Mouse (Mus musculus): Measurements from ENCODE around the gene Bean1.
"Not testable (repeated sequence)": the region's sequence is repeated elsewhere in the genome, so short reads cannot be mapped to it uniquely, and the experiment has no call there.

Bean1 gene

DNA sequence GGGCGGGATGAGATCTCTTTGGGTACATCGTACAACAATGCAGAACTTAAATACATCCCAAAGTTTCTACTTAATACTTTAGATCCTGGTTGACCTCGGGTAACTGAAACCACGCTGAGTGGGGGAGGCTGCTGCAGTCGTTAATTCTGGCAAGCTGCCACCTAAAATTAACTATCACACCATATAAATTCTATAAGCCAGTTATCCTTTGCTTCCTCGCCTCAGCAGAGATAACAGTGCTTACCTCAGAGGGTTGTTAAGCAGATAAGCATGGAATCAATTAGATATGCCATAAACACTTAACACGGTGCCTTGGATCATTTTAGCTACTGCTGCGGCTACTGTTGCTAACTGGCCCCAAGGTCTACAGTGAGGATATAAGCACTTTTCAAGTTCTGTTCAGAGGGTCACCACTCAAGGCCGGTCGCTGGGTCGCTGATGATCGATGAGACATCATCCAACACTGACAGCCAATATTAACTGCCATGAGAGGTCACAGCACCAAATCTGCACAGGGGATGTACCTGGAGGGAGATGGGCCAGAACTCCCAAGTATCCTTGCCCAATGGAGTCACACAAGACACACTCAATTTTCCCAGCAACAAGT lies 71.9 kb downstream of the Bean1 start:
- DNase-seq (ENCODE audit: low read depth, low spot score), result no peak

DNA sequence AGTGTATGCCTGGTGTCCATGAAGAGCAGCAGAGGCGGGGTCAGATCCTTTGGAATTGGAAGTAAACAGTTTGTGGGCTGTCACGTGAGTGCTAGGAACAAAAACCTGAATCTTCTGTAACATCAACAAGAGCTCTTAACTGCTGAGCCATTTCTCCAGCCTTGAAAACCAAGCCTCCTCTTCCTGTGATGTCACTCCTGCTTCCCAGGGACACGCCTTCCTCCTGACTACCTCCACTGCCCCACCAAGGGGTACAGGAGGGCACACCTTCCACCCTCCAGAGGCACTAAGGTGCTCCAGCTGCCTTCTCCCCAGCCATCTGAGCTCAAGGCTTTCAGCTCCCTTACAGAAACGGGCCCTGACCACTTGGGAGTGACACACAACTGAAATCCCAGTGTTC lies 76.4 kb downstream of the Bean1 start:
- no peak for DNase-seq (ENCODE audit: low read depth, low spot score)

DNA sequence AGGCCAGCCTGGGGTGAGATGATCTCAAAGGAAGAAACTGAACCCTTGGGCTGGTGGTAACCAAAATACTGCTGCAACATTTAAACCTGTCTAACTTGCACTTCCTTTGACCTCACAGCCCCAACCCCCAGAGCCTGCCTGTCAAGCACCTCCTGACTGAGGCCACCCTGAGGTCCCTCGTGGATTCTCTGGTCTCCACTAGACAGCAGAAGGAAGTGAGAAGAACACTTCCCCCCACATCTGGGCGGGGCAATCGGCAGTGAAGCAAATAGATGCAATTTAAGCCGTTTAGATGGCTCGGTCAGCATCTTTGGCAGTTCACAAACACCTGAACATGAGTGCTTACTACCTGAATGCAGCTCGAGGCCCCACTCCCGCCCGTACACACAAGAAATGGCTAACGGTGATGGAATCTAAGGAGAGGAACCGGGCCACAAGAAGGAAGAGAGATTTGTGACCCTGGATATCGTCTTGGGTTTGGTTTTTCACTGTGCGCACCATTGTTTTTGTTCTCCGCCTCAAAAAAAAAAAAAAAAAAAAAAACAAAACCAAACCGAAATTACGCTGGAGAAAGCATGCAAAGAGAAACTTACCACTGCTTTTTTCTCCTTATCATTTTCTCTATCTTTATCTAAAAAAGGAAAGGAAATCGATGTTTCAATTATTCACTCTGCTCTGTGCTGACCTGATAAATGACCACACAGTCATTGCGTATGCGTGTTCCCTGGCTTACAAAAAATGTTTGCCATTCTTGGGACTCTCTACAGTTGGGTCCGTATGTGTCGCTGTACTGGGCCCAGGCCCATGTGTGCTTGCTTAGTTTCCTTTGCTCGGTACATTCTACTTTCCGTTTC lies 77.0 kb downstream of the Bean1 start:
- peak; percentile 44 for DNase-seq (ENCODE audit: low read depth, low spot score)

DNA sequence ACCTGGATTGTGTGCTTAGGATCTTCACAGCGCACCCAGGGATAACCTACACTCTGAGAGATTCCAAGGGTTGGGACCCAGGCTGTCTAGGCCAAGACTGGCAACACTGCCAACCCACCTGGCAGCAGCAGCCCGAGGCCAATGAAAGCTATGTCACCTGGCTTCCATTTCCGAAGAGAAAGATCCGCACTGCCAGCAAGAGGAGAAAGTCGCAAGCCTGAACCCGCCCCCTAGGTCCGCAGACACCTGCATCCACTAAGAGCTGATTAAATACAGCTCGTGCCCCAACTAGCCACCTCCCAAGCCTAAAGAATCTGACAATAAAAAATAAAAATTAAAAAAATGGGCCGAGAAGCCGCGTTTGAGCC lies 77.7 kb downstream of the Bean1 start:
- DNase-seq (ENCODE audit: low read depth, low spot score), result no peak

DNA sequence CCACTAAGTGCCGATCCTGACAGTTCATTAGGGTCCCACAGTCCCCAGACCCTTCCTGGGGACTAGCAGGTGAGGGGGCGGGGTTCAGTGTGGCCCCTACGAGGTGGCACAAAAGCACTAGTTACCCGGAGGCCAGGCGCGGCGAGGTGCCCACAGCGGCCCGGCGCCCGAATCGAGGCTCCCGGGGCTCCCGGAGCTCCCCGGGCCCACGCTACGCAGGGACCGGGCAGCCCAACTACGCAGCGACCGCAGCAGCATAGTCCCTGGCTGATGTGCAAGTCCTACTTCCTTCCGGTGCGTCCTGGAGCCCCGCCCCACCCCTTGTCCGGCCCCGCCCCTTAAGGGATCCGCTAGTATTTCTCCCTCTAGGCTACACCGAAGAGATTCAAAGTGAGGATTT lies 78.0 kb downstream of the Bean1 start, which contains the start of gene Tk2:
Tk2 (minus strand) TSS at position 283 of the 400 bp plus-strand sequence.
- DNase-seq (ENCODE audit: low read depth, low spot score), result peak; percentile 64

DNA sequence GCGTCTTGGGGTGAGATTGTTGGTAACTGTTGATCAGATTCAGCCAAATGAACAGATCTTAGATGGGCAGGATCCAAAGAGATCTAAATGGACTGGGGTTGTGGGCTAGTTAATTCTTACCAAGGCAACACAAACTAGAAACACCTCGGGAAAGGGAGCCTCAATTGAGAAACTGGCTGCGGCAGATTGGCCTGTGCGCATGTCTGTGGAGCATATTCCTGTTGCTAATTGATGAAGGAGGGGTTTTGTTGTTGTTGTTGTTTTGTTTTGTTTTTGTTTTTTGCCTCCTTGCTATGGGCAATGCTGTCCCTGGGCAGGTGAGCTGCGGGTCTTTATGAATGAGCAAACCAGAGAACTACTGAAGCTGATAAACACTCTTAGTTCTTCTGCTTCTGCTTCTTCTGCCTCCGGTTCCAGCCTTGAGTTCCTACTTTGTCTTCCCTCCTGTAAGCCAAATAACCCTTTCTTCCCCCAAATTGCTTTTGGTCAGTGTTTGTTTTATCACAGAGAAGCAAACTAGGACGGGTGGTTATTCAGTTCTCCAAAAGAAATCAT lies 79.3 kb downstream of the Bean1 start:
- no peak for DNase-seq (ENCODE audit: low read depth, low spot score)

DNA sequence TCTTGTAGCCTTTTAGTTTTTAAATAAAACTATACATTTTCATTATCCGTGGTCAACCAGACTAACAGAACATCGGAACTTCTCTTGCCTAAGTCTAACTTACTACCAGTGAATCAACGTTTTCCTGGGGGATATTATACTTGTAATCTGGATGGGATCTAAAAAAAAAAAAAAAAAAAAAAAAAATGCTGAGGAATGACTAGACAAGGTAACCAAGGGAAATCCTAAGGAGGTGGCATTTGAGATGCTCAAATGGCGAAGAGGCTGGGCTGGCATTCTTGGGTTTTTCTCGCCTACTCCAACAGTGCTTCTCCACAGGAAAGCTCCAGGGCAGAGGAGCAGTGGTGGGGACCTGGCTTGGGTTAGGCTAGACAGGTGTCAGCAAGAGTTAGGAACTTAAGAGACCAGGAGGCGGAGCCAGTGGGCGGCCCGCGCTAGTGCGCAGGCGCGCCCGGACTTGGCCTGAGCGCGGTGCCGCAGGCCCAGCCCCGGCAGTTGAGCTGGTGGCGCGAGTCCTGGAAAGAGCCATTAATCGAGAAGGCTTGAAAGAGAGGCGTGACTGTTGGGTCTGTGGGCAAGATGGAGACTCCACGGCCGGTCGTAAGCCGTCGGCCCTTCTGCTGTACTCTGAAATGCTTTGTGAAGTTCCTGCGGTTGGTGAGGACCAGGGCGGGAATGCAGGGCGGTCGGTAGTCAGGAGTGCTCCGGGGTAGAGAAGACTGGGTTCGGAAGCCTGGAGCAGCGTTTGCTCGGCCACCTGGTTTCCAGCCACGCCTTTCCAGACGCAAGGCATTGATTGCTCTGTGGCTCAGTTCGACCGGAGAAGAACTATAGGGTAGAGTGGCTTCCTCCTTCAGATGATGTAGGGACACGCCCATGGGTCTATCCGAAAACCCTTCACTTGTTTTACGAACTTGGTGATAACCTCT lies 80.5 kb downstream of the Bean1 start, which contains the start of gene Cklf:
Cklf (plus strand) TSS at position 423 of the 929 bp plus-strand sequence.
- peak; percentile 92 for DNase-seq (ENCODE audit: low read depth, low spot score)

DNA sequence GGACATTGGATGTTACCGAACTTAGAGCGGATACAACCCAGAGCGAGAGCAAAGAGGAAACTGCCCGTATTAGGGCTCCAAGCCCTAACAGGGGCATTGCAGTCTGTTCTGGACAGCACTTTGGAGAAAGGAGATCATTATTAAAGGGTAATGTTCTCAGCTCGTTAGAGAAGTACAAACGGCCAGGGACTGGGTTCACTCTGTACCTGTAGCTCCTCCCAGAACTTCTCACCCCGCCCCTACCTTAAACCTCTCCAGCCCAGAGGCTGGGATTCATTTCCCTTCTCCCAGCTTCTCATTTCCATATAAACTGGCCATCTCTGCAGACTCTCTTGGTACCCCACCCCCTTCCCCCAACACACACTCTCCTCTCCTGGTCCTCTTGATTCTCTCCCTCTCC lies 81.2 kb downstream of the Bean1 start:
- no peak for DNase-seq (ENCODE audit: low read depth, low spot score)

DNA sequence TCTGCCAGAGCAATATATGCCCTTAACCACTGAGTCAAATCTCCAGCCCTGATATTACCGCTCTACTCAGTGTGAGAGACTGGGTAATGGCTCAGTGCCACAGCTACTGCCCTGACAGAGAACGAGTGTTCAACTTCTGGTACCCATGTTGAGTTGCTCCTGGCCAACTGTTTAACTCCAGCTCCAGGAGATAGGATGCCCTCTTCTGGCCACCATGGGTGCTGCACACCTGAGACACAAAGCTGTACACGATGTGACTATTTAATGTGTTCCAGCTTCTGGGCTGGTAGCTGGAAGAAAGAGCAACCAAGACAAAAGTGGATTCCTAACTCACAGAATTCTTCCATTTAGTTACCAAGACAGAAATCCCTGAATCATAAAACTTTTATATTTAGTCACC lies 82.8 kb downstream of the Bean1 start:
- DNase-seq (ENCODE audit: low read depth, low spot score), result no peak

DNA sequence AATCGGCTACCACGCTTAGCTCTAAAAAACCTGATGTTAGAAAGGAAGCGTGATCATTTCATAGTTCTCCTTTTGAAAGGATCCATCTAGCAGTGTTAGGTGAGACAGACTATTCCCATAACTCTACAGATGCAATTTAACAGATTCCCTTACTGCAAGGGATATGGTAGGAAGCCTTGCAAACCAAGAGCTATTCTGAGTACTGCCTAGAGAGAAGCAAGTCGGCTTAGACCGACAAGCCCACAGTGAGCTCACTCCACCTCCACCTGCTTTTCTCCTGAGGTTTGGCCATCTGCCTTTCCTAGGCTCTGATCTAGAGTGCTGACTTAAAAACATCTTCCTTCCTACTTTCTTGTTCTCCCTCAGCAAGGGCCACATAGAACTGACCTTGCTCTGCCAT lies 91.6 kb downstream of the Bean1 start:
- not testable (repeated sequence) for DNase-seq (ENCODE audit: low read depth, low spot score)

DNA sequence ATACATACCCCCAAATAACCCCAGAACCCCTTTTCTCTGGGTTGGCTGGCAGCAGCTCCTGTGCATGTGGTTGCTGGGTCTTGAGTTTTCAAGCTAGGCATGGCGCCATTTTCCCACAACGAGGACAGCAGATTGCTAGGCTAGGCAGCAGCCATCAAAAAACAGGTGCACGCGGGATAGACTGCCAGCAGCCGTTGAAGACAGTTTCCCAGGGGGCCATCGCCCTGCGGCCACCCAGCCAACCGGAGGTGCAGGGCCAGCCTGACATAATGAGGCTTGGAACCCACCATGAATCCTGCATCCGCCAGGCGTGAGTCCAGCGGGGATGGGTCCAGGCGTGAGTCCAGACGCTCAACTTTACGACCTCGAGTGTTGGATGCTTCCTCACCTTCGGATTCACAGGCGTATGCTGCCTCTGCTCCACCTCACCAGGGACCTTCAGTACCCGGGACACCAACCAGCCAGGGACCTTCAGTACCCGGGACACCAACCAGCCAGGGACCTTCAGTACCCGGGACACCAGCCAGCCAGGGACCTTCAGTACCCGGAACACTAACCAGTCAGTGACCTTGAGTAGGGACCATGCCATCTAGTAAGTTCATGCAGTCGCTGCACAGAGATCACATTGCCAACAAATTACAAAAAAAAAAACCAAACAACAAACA lies 94.2 kb downstream of the Bean1 start:
- DNase-seq (ENCODE audit: low read depth, low spot score), result not testable (repeated sequence)

DNA sequence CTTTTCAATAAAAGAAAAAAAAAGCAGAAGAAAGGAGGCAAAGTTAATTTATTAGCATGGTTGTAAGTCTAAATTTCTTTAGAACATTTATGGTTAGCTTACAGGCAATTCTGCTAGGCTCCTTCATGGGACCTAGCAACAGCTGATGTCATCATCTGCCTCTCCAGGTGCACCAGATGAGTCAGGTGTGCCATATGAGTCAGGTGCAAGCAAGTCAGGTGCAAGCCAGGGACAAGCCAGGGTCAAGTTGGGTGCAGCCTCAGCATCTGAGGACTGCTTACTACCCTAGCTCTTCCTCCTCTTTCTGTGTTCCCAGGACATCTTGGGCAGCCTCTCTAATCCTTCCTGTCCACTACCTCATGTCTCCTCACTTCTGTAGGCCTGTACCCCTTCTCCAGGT lies 98.1 kb downstream of the Bean1 start:
- DNase-seq (ENCODE audit: low read depth, low spot score), result no peak
